Mouse (Mus musculus): ENCODE data around the gene Hat1. TPM values are rescaled to one million over a fixed set of nuclear protein-coding genes. Genes with fewer than 3 reads are reported as not detected.
A peak's percentile ranks its signal among the peaks of the same experiment; 100 is the strongest.

Gene Hat1
- polyA plus RNA-seq, 1 experiment from 2014 or later: 256 TPM

DNA sequence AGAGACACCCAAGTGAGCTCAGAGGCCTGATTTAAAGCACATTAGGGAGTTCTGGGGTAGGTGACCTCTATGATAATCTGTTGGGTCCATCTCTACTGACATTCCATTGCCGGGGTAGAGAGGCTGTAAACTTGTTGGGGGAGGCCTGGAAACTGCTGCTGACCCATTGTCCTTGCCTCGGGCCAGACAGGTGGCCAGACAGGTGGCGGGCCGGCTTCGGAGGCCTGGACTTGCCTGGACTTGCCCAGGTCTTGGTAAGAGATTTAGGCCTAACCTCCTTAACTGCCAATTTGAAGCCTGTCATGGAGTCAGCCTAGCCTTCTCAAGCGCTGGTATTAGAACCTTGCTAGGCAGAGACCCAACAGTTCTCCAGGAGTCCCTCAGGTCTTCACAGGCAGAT lies 992 bp upstream of the Hat1 start:
- Histone ChIP-seq H3K27me3 (ENCODE audit: poor library complexity, severe bottlenecking) (no peaks in the 10 kb centered on the region), H3K4me3 (no peak overlapping the region), H3K36me3 (replicated peaks) (peaks cover 27% of the 10 kb centered on the region), H3K27ac (no peak overlapping the region), H3K4me1 (peaks cover 15% of the 10 kb centered on the region), H3K9me3 (no peaks in the 10 kb centered on the region; the same call in 1 of the 2 replicates)
- WGBS: 86% methylated on average over 6 of the region's 6 CpGs
- no peak for DNase-seq (ENCODE audit: extremely low spot score, low spot score)

DNA sequence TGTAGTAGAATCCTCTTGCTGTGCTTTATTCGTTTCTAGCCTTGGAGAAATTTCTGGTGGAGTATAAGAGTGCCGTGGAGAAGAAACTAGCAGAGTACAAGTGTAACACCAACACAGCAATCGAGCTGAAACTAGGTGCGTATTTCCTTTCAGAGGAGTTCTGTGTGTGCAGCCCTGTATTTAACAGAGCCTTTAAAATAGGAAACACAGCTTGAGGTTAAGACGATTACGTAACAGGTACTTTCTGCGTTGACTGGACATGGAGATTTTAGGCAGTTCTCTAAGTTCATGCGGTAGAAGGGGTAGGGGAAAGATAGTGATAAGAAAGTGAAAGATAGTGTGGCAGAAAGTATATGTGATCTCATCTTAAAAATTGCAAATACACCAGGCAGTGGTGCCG lies 1.1 kb downstream of the Hat1 start:
- Histone ChIP-seq H3K27me3 (ENCODE audit: poor library complexity, severe bottlenecking) (no peaks in the 10 kb centered on the region), H3K4me3 (peak overlapping the region; percentile 93), H3K27ac (peak overlapping the region; percentile 94), H3K9me3 (no peaks in the 10 kb centered on the region; the same call in 1 of the 2 replicates), H3K4me1 (peaks cover 15% of the 10 kb centered on the region), H3K36me3 (replicated peaks) (peaks cover 48% of the 10 kb centered on the region)
- WGBS: 71% methylated on average over 9 of the region's 9 CpGs
- DNase-seq (ENCODE audit: extremely low spot score, low spot score): no peak

DNA sequence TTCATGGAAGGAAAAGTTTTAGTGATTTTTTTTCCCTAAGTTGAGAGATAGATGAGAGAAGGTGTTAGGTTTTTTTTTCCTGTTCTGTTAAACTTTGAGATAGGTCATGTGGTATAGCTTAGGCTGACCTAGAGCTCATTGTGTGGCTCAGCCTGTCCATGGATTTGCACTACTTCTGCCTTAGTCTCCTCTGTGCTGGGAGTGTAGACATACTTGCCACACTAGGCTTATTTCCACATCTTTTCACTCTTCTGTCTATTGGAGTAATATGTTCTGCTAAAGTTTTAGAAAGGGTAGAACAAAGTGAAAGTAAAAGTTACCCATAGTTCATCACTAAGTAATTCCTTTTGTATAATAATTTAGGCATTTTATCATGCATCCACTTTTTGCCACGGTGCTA lies 16.9 kb downstream of the Hat1 start:
- Histone ChIP-seq H3K4me1 (no peaks in the 10 kb centered on the region), H3K36me3 (replicated peaks) (peaks cover 96% of the 10 kb centered on the region), H3K9me3 (no peaks in the 10 kb centered on the region), H3K27ac (no peak overlapping the region), H3K27me3 (ENCODE audit: poor library complexity, severe bottlenecking) (no peaks in the 10 kb centered on the region), H3K4me3 (no peak overlapping the region)
- WGBS: 95% methylated on average over 1 of the region's 1 CpGs
- DNase-seq (ENCODE audit: extremely low spot score, low spot score): no peak

DNA sequence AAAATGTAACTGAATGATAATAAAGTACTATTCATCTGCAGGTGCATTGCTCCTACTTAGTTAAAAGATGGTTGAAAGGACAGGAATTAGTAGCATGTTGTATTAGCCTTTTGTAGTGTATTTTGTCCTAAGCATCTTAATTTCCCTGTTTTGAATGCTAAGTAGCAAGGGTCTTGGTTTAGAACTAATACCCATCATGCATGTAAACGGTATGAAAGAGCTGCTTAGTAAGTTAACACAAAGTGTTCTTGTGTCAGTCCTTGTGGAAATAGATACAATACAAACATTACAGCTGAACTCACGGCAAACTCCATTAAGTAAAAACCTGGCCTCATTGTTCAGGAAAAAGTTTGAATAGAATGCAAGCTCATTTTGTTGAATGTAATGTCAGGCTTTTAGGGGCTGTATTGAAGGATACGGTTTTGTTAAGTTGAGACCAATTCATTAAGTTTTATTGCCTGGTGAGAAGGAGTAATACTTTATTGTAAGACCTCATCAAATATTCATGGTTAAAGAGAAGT lies 30.1 kb downstream of the Hat1 start:
- Histone ChIP-seq H3K36me3 (replicated peaks) (peaks cover 77% of the 10 kb centered on the region), H3K4me3 (no peak overlapping the region)
- 32% methylated on average over 3 of the region's 3 CpGs for WGBS

DNA sequence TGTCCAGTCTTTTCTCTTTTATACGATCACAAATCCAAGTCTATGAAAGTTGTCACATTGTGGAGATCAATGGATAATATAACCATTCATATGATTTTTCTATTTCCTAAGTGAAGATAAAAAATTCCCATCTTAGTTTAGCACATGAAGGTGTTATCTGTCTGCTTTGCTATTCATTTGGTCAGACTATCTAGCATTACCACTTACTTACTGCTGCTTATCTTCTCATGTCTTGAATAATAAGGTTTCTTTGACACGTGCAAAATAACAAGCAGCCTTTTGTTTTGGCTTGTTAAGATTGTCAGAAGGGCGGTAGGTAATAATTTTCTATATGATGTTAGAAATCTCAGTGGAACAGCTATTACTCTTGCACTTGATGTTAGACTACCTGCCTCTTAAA lies 30.6 kb downstream of the Hat1 start:
- H3K9me3 ChIP-seq: no peaks in the 10 kb centered on the region
- DNase-seq (ENCODE audit: extremely low spot score, low spot score): no peak
- peaks cover 77% of the 10 kb centered on the region for H3K36me3 ChIP-seq (replicated peaks)
- H3K4me3 ChIP-seq: no peak overlapping the region
- peaks cover 55% of the 10 kb centered on the region for H3K27me3 ChIP-seq (ENCODE audit: poor library complexity, severe bottlenecking)
- peaks cover 45% of the 10 kb centered on the region for H3K4me1 ChIP-seq
- no peak overlapping the region for H3K27ac ChIP-seq
- 67% methylated on average over 3 of the region's 3 CpGs for WGBS

More for the DNA sequence above, 30.1 kb downstream of the Hat1 start:
- H3K4me1 ChIP-seq: peaks cover 41% of the 10 kb centered on the region
- no peak for DNase-seq (ENCODE audit: extremely low spot score, low spot score)
- H3K27ac ChIP-seq: no peak overlapping the region
- H3K9me3 ChIP-seq: no peaks in the 10 kb centered on the region
- H3K27me3 ChIP-seq (ENCODE audit: poor library complexity, severe bottlenecking): peaks cover 49% of the 10 kb centered on the region

DNA sequence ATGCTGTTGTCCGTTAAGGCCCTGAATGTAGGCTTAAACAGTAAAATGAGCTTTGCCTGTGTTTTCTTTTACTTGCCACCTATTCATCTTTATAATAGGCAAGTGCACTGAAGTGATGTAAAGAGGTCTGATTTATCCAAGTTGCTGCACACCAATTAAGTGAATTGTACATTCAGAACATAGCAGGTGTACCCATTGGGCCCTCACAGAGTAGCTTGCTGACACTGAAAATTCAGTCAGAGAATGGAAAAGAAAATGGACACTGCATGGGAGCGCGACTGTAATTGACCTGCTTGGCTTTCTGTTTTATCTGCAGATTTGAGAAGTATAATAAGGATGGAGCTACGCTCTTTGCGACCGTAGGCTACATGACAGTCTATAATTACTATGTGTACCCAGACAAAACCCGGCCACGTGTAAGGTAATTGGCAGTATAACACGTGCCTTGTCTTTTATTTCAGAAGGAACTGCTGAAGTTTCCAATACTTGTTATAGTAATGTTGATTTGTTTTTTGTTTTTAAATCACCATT lies 32.2 kb downstream of the Hat1 start:
- DNase-seq (ENCODE audit: extremely low spot score, low spot score): peak; percentile 25
- peaks cover 48% of the 10 kb centered on the region for H3K4me1 ChIP-seq
- WGBS: 46% methylated on average over 9 of the region's 9 CpGs

DNA sequence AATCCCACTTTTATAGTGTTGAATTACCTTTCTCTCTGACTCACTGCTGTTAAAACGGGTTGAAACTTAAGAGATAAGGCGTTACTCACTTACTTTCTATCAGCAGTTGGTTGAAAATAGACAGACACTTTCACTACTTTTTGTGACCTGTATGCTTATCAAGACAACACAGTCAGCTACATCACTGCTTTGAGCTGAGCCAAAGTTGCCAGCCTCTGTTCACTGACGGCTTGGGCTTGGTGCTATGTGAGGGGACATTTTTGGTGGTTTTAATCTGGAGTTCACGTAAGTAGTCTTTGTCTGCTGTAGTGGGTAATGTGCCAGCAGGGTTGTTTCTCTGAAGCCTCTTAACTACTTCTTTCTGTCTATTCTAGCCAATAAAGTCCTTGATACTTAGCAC lies 35.8 kb downstream of the Hat1 start:
- H3K4me1 ChIP-seq: peaks cover 27% of the 10 kb centered on the region
- H3K27ac ChIP-seq: no peak overlapping the region
- no peak for DNase-seq (ENCODE audit: extremely low spot score, low spot score)
- peaks cover 32% of the 10 kb centered on the region for H3K27me3 ChIP-seq (ENCODE audit: poor library complexity, severe bottlenecking)
- 83% methylated on average over 4 of the region's 4 CpGs for WGBS
- H3K4me3 ChIP-seq: no peak overlapping the region
- H3K9me3 ChIP-seq: no peaks in the 10 kb centered on the region
- peaks cover 94% of the 10 kb centered on the region for H3K36me3 ChIP-seq (replicated peaks)

More for the DNA sequence above, 32.2 kb downstream of the Hat1 start:
- no peak overlapping the region for H3K27ac ChIP-seq
- H3K36me3 ChIP-seq (replicated peaks): peaks cover 75% of the 10 kb centered on the region
- H3K27me3 ChIP-seq (ENCODE audit: poor library complexity, severe bottlenecking): peaks cover 47% of the 10 kb centered on the region
- no peak overlapping the region for H3K4me3 ChIP-seq
- no peaks in the 10 kb centered on the region for H3K9me3 ChIP-seq

DNA sequence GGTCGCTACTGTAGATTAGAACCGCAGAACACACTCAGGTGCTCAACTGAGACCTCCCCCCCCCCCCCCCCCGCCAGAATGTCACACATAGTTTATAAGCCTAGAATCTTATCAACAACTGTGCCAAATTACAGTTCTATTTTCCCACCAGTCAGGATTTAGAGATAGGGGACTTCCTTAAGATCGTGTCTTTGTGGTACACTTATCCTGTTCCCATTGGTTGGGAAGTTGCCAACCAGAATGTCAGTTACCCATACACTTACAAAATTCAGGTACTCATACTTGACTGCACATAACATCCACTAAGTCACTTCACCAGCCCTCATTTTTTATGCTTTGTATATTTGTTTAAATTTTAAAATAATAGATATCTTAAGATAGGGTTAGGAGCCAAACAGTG lies 46.7 kb downstream of the Hat1 start:
- DNase-seq (ENCODE audit: extremely low spot score, low spot score): no peak
- H3K27ac ChIP-seq: no peak overlapping the region
- H3K36me3 ChIP-seq (replicated peaks): peaks cover 94% of the 10 kb centered on the region
- WGBS: 95% methylated on average over 3 of the region's 4 CpGs
- no peak overlapping the region for H3K4me3 ChIP-seq
- no peaks in the 10 kb centered on the region; the same call in 1 of the 2 replicates for H3K9me3 ChIP-seq
- H3K27me3 ChIP-seq (ENCODE audit: poor library complexity, severe bottlenecking): no peaks in the 10 kb centered on the region
- H3K4me1 ChIP-seq: no peaks in the 10 kb centered on the region

DNA sequence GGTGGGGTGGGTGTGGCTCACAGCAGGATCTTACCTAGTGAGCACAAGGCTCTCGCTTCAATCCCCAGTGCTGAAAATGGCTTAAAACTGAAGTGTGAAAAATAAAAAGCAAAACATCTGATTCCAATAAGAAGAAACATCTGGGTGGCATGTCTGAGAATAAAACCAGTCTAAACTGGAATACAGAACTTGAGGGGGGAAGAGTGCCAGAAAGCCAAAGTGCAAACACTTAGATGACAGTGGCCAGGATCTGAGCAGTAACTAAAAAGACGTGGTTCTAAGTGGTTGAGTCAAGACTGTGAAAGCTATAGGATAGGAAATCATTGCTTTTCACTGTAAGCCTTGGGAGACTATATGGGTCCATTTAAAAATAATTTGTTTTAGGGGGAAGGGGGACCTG lies 54.6 kb downstream of the Hat1 start:
- Histone ChIP-seq H3K4me1 (peaks cover 10% of the 10 kb centered on the region), H3K27ac (no peak overlapping the region), H3K36me3 (replicated peaks) (peaks cover 39% of the 10 kb centered on the region), H3K9me3 (no peaks in the 10 kb centered on the region), H3K27me3 (ENCODE audit: poor library complexity, severe bottlenecking) (peaks cover 15% of the 10 kb centered on the region), H3K4me3 (no peak overlapping the region)
- DNase-seq (ENCODE audit: extremely low spot score, low spot score): no peak
- WGBS: 46% methylated on average over 2 of the region's 2 CpGs

DNA sequence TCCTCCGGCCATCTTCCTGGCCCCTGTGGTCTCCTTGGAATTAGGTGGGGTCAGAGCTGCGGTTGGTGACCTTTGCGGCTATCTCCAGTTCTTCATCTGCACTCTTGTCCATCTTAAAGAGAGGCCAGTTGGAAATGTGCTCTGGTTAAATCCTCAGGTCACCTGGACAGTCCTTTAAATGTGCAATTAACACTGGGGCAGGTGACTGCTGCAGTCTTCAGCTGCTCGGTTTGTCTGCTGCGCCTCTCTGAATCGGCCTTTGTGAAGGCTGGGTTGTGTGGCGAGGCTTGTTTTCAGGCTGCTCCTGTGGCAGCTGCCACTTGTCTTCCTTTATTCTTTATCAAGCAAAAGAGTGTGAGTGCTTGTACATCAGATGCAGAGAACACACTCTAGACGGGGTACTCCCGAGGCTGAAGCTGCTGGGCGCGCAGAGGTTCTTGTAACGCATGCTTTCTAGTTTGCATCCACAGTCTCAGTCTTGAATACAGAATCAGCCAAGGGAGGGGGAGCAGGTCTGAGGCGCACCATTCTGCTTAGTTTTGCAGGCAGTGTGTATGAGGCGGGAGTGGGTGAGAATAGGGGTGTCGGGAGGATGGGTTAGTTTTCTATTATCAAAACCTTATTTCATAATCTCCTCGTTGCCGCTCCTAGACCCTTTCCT lies 56.9 kb downstream of the Hat1 start:
- Histone ChIP-seq H3K36me3 (replicated peaks) (peaks cover 19% of the 10 kb centered on the region), H3K9me3 (no peaks in the 10 kb centered on the region), H3K4me1 (peaks cover 10% of the 10 kb centered on the region), H3K4me3 (no peak overlapping the region), H3K27ac (peak overlapping the region; percentile 77), H3K27me3 (ENCODE audit: poor library complexity, severe bottlenecking) (peaks cover 23% of the 10 kb centered on the region)
- peak; percentile 30 for DNase-seq (ENCODE audit: extremely low spot score, low spot score)
- 41% methylated on average over 17 of the region's 17 CpGs for WGBS

DNA sequence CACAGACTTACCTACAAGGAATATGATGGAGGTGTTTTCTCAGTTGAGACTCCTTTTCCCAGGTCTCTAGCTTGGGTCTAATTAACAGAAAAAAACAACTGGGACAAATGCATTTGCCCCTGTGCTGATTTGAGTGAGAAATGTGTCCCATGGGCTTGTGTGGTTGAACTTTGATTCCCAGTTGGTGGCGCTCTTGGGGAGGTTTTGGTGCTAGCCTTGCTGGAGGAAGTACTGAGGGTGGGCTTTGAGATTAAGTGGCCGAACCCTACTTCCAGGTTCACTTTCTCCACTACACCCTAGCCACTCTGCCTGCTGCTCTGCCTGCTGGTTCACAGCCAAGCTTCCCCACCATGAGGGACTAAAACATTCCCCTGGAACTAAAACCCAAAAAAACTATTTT lies 60.8 kb downstream of the Hat1 start:
- Histone ChIP-seq H3K4me1 (peaks cover 27% of the 10 kb centered on the region), H3K9me3 (no peaks in the 10 kb centered on the region), H3K27ac (no peak overlapping the region), H3K36me3 (replicated peaks) (no peaks in the 10 kb centered on the region), H3K27me3 (ENCODE audit: poor library complexity, severe bottlenecking) (peaks cover 44% of the 10 kb centered on the region), H3K4me3 (no peak overlapping the region)
- no peak for DNase-seq (ENCODE audit: extremely low spot score, low spot score)
- 25% methylated on average over 2 of the region's 2 CpGs for WGBS

DNA sequence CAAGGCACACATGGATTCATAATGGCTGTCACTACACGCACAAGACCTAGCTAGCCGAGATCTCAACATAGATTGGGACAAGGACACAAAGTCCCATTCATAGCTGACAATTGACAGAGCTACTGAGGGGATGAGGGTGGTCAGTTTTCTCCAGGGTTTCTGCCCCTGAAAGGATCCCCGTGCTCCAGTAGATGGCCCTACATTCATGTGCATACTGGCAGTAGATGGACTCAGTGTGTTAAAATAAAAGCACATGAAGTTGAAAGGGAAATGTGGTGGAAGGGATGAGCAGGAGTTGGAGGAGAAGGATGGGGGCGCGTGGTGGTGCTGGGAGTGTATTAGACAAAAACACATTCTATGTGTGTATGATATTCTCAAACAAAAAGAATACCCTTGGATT lies 63.0 kb downstream of the Hat1 start:
- DNase-seq (ENCODE audit: extremely low spot score, low spot score): no peak
- WGBS: 56% methylated on average over 5 of the region's 5 CpGs
- Histone ChIP-seq H3K36me3 (replicated peaks) (no peaks in the 10 kb centered on the region), H3K27me3 (ENCODE audit: poor library complexity, severe bottlenecking) (peaks cover 32% of the 10 kb centered on the region), H3K4me3 (no peak overlapping the region), H3K4me1 (peaks cover 20% of the 10 kb centered on the region), H3K27ac (no peak overlapping the region), H3K9me3 (no peaks in the 10 kb centered on the region)

DNA sequence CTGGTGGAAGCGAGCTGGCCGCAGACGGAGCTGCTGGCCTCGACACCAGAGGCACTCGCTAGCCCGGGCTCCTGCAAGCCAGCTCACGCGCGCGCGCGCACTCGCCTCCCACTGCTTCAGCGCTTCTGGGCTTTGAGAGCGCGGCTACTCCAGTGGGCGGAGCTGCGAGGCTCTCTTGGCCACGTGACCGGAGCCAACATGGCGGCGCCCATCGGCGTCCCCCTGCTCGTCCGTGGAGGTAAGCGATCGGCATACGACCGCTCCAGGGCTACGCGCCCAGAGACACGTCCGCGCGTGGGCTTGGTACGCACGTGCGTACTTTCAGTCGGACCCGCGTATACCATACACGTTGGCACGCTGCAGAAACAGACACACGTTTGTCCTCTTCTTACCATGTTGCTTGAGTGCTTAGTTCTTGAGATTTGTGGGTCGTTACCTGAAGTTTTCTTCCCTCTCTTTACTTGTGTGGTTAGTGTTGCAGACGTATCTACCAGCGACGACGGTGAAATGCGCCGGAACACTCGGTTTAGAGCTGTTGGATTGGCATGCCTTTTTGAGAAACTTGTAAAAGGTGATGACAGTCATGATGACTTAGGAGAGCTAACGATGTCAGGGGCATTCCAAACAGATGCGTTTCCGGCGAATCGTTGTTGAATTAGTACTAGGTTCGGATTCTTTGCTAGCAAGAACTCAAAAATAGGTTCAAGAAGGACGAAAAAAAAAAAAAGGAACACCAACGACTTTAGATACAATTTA lies 64.6 kb downstream of the Hat1 start, which contains the start of gene Metap1d:
Metap1d (plus strand) TSS at position 116 of the 756 bp plus-strand sequence.
- H3K36me3 ChIP-seq (replicated peaks): no peaks in the 10 kb centered on the region

More for the DNA sequence above, 64.6 kb downstream of the Hat1 start, which contains the start of gene Metap1d:
- DNase-seq (ENCODE audit: extremely low spot score, low spot score): peak; percentile 97
- Histone ChIP-seq H3K27me3 (ENCODE audit: poor library complexity, severe bottlenecking) (peaks cover 29% of the 10 kb centered on the region), H3K4me3 (peak within 1 kb of the TSS; percentile 78), H3K9me3 (no peaks in the 10 kb centered on the region), H3K27ac (peak within 1 kb of the TSS; percentile 87), H3K4me1 (peaks cover 25% of the 10 kb centered on the region)
- under 1% methylated on average over 61 of the region's 61 CpGs for WGBS

Data from forebrain, embryonic 10.5 days (tissue).